Mouse (Mus musculus) liver, adult 2 months (tissue): ENCODE measurements at regions not wholly inside any gene's neighbourhood (a gene's known extent, or its start where the extent isn't known, plus 50 kb on each side); places are given as distances from the start of the nearest gene placed in this dataset.

Source experiments
- CTCF ChIP-seq: fragments of 200-500 bp; IDR thresholded peaks from 2 replicates; pipeline ENCODE4 v1.5.1; 2011; ENCODE audit warnings: low read depth, low read length, control low read depth
- POLR2A ChIP-seq: fragments of 200-500 bp; IDR thresholded peaks from 2 replicates; pipeline ENCODE4 v1.6.1; 2011; ENCODE audit warnings: low read length, control low read depth; ENCODE audit not compliant: insufficient read depth; ENCODE audit errors: extremely low read depth

DNA sequence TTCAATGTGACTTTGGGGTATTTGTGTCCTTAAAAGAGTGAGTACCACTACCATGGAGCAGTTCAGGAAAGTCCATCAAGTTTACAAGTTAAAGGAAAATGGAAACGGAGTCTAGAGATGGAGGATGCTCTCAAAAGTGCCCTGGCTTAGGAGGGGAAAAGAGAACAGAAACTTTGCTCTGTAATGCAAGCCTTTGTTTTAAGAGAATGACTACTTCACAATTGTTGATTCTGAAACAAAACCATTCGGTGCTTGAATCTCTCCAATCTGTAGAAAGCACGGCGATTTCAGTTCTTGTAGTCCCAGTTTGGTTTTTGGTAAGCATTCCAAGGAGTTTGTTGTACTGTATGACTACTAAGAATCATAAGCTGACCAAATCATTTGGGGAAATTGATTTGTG is 197.7 kb upstream of the Ccdc54 start:
- TF ChIP-seq CTCF (no peak), POLR2A (no peak)
